Mouse (Mus musculus) heart, embryonic 14.5 days (tissue): ENCODE results near the gene BC028528. TPM values are rescaled to one million over a fixed set of nuclear protein-coding genes. Genes with fewer than 3 reads are reported as not detected.
"Not testable (repeated sequence)": the region's sequence is repeated elsewhere in the genome, so short reads cannot be mapped to it uniquely, and the experiment has no call there.

Experiments
- ATAC-seq: fragments of 200-750 bp; cut with Nextera tagmentation; 2 replicates; pipeline ENCODE4 v1.8.0; 2017; ENCODE audit warnings: low read depth, moderate TSS enrichment; ENCODE audit not compliant: insufficient number of reproducible peaks, insufficient read depth, low FRiP score
- H3K27ac ChIP-seq, 2 experiments: fragments of 200-500 bp in 1 of 2; fragments of 300-500 bp in 1 of 2; sonication (generic) in 1 of 2; replicated peaks in 1 of 2; 2 replicates each; pipeline ENCODE4 v1.5.1; 2012 to 2014; ENCODE audit warnings: low read depth in 2 of 2, low read length in 2 of 2, control low read depth in 1 of 2, mild to moderate bottlenecking in 1 of 2, mixed read lengths in 1 of 2; ENCODE audit not compliant: control insufficient read depth in 1 of 2, insufficient read depth in 1 of 2
- H3K27me3 ChIP-seq: fragments of 300-500 bp; sonication (generic); 2 replicates; pipeline ENCODE4 v1.6.1; 2014; ENCODE audit warnings: mild to moderate bottlenecking, low read length, control low read depth; ENCODE audit not compliant: control insufficient read depth, insufficient read depth
- H3K36me3 ChIP-seq: fragments of 300-500 bp; sonication (generic); 2 replicates; pipeline ENCODE4 v1.6.1; 2014; ENCODE audit warnings: mild to moderate bottlenecking, control low read depth, low read length, mixed read lengths; ENCODE audit not compliant: control insufficient read depth, insufficient read depth
- H3K4me1 ChIP-seq, 2 experiments: fragments of 200-500 bp in 1 of 2; fragments of 300-500 bp in 1 of 2; sonication (generic) in 1 of 2; 2 replicates each; pipeline ENCODE4 v1.6.1; 2012 to 2014; ENCODE audit warnings: low read length in 2 of 2, control low read depth in 1 of 2, mixed read lengths in 1 of 2; ENCODE audit not compliant: control insufficient read depth in 2 of 2, insufficient read depth in 2 of 2
- H3K4me2 ChIP-seq: fragments of 300-500 bp; sonication (generic); 2 replicates; pipeline ENCODE4 v1.6.1; 2014; ENCODE audit warnings: mild to moderate bottlenecking, low read length
- H3K4me3 ChIP-seq, 2 experiments: fragments of 200-500 bp in 1 of 2; fragments of 300-500 bp in 1 of 2; sonication (generic) in 1 of 2; 2 replicates each; pipeline ENCODE4 v1.5.1; 2012 to 2014; ENCODE audit warnings: low read length in 2 of 2, mild to moderate bottlenecking in 2 of 2, control low read depth in 1 of 2, low read depth in 1 of 2, moderate library complexity in 1 of 2; ENCODE audit not compliant: control insufficient read depth in 1 of 2, insufficient read depth in 1 of 2
- H3K9ac ChIP-seq: fragments of 300-500 bp; sonication (generic); 2 replicates; pipeline ENCODE4 v1.6.1; 2014; ENCODE audit warnings: mild to moderate bottlenecking, low read length
- H3K9me3 ChIP-seq: fragments of 300-500 bp; sonication (generic); 2 replicates; pipeline ENCODE4 v1.6.1; 2016; ENCODE audit warnings: low read length, control low read depth; ENCODE audit not compliant: control insufficient read depth
- WGBS: fragments of 180-500 bp; shearing (Covaris S2); extraction: QIAGEN DNeasy Blood & Tissue Kit; methylation state at CpG from one replicate; pipeline ENCODE4 v1.1.7; 2014; 5-methylcytosine and 5-hydroxymethylcytosine counted together
- polyA plus RNA-seq: library from polyadenylated mRNA; unstranded; fragments of >200 nt; fragmentation: Nextera tagmentation; extraction: Ambion mirVana; gene quantifications from 2 replicates; pipeline ENCODE4 v1.2.1, GENCODE M21; 2014

BC028528 gene
- polyA plus RNA-seq, 1 experiment from 2014 or later, result 45.1 TPM

DNA sequence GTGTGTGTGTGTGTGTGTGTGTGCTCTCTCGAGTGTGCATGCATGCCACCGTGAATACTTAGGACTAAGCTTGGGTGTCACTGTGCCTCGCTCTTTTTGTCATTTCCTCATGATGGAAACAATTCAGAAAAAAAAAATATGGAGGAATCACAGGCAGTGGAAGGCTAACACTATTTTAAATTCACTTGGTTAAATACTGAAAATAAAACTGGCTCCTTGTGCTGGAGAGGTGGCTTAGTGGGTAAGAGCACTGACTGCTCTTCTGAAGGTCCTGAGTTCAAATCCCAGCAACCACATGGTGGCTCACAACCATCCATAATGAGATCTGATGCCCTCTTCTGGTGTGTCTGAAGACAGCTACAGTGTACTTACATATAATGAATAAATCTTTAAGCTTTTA is 33.5 kb downstream of the BC028528 start:
- H3K27ac ChIP-seq, H3K9ac ChIP-seq, H3K9me3 ChIP-seq, H3K4me2 ChIP-seq, H3K27me3 ChIP-seq, ATAC-seq, H3K36me3 ChIP-seq, H3K4me3 ChIP-seq: not testable (repeated sequence)
- peaks cover 0 to 16% of the 10 kb centered on the region in 2 experiments; a peak in 2 of 4 replicates for H3K4me1 ChIP-seq
- 77% methylated on average over 3 of the region's 3 CpGs for WGBS

DNA sequence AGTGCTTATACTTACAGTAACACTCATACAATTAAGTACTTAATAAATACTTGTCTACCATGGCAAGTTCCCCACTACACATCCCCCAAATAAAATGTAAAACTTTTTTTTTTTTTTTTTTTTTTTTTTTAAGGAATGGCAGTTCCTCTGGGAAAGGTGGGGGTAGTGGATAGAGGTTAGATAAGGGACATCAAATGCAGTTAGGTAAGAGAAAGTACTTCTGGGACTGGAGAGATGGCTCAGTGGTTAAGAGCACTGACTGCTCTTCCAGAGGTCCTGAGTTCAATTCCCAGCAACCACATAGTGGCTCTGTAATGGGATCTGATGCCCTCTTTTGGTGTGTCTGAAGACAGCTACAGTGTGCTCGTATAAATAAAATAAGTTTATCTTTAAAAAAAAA is 34.8 kb downstream of the BC028528 start:
- H3K27me3 ChIP-seq, H3K27ac ChIP-seq, H3K4me2 ChIP-seq, ATAC-seq, H3K4me3 ChIP-seq, H3K9ac ChIP-seq, H3K9me3 ChIP-seq: not testable (repeated sequence)
- WGBS, result 77% methylated on average over 1 of the region's 1 CpGs
- peaks cover 14% of the 10 kb centered on the region for H3K36me3 ChIP-seq
- H3K4me1 ChIP-seq, result peaks cover 0 to 16% of the 10 kb centered on the region in 2 experiments; a peak in 2 of 4 replicates

DNA sequence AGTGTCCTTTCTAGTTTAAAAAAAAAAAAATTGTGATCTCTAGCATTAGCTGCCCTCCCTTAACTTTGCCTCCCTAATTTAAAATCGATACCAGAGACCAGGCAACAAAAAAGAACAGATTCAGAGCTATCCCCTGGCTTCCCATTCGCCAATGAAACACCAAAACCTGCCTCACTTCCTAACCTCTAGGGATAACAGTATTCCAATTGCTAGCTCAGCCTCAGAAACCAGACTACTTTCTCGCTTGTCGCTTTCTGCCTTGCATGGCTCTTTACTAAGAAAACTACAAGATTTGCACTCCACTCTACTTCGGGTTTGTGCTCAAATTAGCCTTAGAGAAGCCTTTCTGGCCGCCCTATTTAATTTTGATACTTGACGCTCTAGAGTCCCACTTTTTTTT is 35.7 kb downstream of the BC028528 start:
- H3K4me1 ChIP-seq, result peaks cover 0 to 16% of the 10 kb centered on the region in 2 experiments; a peak in 2 of 4 replicates
- H3K27ac ChIP-seq, result peak overlapping the region; percentile 38 to 69
- H3K9ac ChIP-seq, result peak overlapping the region; percentile 88
- no peaks in the 10 kb centered on the region for H3K9me3 ChIP-seq
- 23% methylated on average over 7 of the region's 7 CpGs for WGBS
- ATAC-seq, result 0 out of 2 replicates have a peak, but pooled peaks have one; percentile 2
- no peaks in the 10 kb centered on the region for H3K27me3 ChIP-seq
- peak overlapping the region; percentile 78 for H3K4me2 ChIP-seq
- H3K36me3 ChIP-seq, result peaks cover 24% of the 10 kb centered on the region
- H3K4me3 ChIP-seq, result peak overlapping the region; percentile 78 to 82

DNA sequence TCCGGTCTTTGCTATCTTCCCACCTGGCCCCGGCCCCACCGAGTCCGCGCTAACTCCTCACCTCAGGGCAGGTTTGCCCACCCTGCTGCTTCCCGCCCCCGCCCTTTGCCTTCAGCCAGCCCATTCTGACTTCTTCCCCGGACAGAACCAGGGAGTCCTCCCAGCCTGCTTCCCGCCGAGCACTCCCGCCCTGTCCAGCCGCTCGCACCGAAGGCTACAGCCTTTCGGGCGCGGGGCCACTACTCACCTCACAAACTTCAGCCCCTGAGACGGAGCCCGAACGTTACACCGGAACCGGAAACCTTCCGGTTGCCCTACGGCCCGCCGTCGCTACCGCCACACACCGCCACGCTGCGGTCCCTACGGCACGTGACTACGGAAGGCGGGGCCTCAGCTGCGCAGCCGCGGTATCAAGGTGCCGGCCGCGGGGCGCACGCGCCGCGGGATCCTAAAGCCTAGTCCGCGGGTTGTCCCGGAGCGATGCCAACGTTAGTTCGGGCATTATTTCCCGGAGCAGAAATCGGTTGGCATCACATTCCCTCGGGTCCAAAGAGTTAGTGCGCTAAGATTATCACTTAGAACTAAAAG is 36.2 kb downstream of the BC028528 start, which contains the start of gene Prpf3:
TSS of gene Prpf3 (minus strand) at position 384 of the 588 bp plus-strand sequence.
- Histone ChIP-seq H3K4me1 (peaks cover 0 to 17% of the 10 kb centered on the region in 2 experiments; a peak in 2 of 4 replicates), H3K27ac (peak within 1 kb of the TSS; percentile 38 to 71), H3K4me2 (peak within 1 kb of the TSS; percentile 78), H3K9ac (peak within 1 kb of the TSS; percentile 88), H3K36me3 (peaks cover 29% of the 10 kb centered on the region), H3K9me3 (no peaks in the 10 kb centered on the region), H3K27me3 (no peaks in the 10 kb centered on the region), H3K4me3 (peak within 1 kb of the TSS; percentile 78 to 82)
- WGBS, result 0% methylated on average over 56 of the region's 56 CpGs
- peak; percentile 96 for ATAC-seq

DNA sequence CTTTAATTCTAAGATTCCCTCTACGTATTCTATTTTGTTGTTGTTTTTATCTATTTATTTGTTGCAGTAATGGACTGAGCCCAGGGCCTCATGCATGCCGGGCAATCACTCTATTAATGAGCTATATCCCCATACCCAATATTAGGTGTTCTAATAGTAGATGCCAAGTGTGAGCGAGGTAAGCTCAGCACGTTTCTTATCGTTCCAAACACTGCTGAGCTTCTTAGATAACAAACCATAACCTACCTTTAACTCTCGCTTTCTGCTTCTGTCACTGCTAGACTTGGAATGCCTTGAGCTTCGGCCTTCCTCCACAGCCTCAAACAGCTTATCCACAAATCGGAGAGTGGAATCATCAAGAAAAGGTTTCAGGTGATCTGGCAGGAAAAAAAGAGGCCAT is 40.5 kb downstream of the BC028528 start:
- Histone ChIP-seq H3K4me1 (peaks cover 0 to 13% of the 10 kb centered on the region in 2 experiments; a peak in 2 of 4 replicates), H3K4me3 (no peak overlapping the region), H3K36me3 (peaks cover 72% of the 10 kb centered on the region), H3K27me3 (no peaks in the 10 kb centered on the region), H3K4me2 (no peak overlapping the region), H3K27ac (peak overlapping the region in 1 of 2 experiments; percentile 63; a peak in 1 of 4 replicates), H3K9me3 (no peaks in the 10 kb centered on the region), H3K9ac (no peak overlapping the region)
- ATAC-seq, result no peak
- 81% methylated on average over 8 of the region's 8 CpGs for WGBS

DNA sequence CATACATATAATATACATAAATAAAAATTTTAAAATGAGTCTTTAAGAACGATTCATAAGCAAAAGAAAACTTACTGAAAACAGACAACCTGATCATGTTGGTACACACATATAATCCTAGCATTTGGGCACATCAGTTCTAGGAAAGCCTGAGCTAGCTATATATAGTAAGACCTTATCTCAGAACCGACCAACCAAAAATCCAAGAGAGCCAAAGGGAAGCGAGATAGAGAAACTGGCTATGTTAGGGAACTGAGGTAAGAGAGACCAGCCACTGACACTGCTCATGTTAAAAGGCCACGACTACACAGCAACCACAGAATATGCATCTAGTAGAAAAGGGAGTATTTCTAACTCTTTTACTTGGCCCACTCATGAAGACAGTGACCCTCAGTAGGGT is 41.2 kb downstream of the BC028528 start:
- no peak overlapping the region for H3K4me3 ChIP-seq
- 31% methylated on average over 4 of the region's 4 CpGs for WGBS
- H3K36me3 ChIP-seq, result peaks cover 79% of the 10 kb centered on the region
- no peaks in the 10 kb centered on the region for H3K27me3 ChIP-seq
- H3K9me3 ChIP-seq, result no peaks in the 10 kb centered on the region
- peaks cover 0 to 10% of the 10 kb centered on the region in 2 experiments; a peak in 2 of 4 replicates for H3K4me1 ChIP-seq
- no peak for ATAC-seq
- H3K4me2 ChIP-seq, result no peak overlapping the region
- peak overlapping the region; percentile 6; the same call in 1 of the 2 replicates for H3K9ac ChIP-seq
- H3K27ac ChIP-seq, result peak overlapping the region in 1 of 2 experiments; percentile 63; a peak in 2 of 4 replicates

DNA sequence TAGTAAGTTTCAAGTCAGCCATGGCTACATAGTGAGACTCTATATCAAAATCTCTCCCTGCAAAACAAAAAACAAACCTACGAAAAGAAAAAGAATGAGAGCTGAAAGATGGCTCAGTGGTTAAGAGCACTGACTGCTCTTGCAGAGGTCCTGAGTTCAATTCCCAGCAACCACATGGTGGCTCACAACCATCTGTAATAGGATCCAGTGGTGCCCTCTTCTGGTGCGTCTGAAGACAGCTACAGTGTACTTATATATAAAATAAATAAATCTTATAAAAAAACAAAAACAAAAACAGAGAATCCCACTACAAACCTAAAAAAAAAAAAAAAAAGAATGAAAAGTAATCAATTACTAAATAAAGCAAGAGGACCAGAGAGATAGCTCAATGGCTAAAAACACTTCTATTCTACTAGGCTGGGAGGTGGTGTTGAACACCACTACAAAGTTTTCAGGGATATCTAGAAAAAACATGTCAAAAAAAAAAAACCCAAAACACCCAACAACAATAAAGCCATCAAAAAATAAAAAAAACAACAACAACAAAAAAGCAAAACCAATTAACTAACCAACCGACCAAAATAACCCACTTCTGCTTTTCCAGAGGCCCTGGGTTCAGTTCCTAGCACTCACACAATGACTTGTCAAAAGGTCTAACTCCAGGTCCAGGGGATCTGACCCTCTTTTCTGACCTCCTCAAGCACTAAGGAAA is 49.1 kb downstream of the BC028528 start:
- Histone ChIP-seq H3K36me3 (peaks cover 96% of the 10 kb centered on the region), H3K4me3 (no peak overlapping the region), H3K9ac (no peak overlapping the region), H3K27ac (no peak overlapping the region), H3K9me3 (no peaks in the 10 kb centered on the region), H3K4me1 (no peaks in the 10 kb centered on the region), H3K27me3 (no peaks in the 10 kb centered on the region), H3K4me2 (no peak overlapping the region)
- WGBS, result 94% methylated on average over 3 of the region's 3 CpGs
- no peak for ATAC-seq
